Mouse (Mus musculus) cerebellum, postnatal 4 days (tissue): ENCODE measurements around the gene Abcd3.
"Not testable (repeated sequence)": the region's sequence is repeated elsewhere in the genome, so short reads cannot be mapped to it uniquely, and the experiment has no call there.

ENCODE experiments used
- DNase-seq, 2 experiments: peaks; one replicate each; pipeline ENCODE4 v3.0.0; 2022; ENCODE audit warnings: low spot score in 2 of 2, mixed read lengths in 1 of 2

Abcd3 gene

DNA sequence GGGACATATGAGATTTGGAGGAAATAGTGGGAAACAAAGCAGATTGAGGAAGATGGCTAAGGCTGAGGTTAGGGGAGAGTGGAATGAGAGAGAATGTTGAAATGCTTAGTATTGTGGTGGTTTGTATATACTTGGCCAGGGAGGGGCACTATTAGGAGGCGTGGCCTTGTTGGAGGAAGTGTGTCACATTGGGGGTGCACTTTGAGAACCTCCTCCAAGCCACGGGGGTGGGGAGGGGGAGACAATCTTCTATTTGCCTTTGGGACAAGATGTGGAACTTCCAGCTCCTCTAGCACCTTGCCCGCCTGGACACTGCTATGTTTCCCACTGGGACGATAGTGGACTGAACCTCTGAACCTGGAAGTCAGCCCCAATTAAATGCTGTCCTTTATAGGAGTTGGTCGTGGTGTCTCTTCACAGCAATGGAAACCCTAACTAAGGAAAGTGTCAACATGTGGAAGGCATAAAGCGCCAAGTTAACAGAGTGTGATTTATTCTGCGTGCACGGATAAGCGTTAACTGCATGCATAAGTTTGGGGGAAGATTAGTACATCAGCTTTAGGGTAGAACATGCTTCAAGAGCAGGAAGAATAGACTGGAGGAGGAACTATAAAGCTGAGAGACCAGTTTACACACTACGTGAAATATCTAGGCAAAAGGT is 3.8 kb upstream of the Abcd3 start:
- DNase-seq: no peak

DNA sequence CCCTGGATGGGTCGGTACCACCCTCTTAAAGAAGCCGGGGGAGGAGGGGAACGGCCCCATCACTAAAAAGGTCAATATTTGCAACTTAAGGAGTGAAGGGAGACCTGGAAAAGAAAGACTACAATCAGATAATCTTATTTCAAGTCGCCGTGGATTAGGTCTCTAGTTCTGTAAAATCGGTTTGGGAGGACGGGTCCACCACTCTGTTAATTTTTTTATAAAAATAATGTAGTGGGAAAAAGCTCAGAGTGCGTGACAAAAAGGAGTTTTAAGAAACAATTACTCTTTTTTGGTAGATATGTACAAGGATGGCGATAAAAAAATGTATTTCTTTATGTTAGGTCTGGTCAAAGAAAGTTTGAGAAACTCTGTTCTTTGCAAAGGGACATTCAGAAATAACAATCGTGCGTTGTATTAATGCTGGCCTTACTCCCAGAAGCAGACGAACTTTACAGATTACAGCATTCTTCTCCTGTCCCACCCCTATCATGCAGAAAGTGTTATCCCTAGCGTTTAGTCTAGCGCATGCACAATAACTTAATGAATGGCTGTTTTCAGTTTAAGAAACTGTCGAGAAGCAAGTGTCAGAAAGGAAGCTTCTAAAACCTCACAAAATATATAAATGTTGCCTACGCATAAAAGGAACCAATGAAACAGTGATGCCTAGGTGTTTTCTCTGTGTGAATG is 590 bp upstream of the Abcd3 start:
- DNase-seq: no peak

DNA sequence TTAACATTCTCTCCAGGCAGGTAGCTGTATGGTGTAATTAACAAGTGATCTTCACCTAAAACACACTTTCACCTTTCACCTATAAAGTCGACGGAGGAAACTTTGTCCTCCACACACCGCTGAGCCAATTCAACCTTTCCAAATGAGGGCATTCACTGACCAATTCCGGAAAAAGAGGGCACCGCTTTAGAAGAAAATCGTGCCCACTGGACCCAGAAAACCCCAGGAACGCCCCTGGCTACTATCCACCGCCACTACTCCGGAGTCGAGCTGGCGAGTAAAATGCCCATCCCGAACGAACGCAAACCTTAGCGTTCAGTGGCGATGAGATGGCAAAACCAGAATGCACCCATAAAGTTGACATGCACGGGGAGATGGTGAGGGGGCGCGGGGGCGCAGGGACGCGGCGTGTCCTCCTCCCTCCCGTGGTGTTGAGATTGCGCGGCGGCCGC is 663 bp downstream of the Abcd3 start:
- DNase-seq: no peak

DNA sequence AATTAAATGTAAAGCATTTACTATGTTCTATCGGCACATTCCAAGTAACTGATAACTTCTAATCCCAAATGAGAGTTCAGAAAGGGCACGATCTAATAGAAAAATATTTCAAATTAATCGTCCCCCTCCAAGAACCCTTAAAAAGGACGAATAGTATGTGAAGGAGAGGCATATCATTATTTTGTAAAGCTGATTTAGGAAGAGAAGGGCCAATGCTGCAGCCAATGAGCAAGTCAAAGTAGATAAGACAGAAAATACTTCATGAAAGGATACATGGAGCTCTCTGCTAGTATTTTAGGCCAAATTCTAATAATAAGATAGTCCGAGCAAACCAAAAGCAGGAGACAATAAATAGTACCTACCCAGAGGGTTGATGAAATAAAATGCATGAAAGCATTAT is 1.3 kb downstream of the Abcd3 start:
- no peak for DNase-seq

DNA sequence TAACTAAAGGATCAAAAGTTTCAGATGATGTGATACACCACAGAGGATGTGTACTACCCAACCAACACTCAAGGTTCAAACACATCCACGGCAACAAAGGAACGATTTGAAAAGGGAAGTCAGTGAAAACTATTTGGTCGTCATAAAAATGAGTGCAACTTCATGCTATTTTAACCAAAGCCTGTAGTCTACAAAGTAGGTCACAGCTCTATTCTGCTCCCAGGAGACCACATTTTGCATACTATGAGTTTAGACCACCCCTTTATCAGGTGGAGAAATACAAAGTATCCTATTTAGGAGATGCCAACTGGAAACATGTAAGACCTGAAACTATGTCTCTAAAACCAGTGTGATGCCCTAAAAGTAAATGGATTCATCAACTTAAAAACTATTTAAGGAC is 6.9 kb downstream of the Abcd3 start:
- no peak for DNase-seq

DNA sequence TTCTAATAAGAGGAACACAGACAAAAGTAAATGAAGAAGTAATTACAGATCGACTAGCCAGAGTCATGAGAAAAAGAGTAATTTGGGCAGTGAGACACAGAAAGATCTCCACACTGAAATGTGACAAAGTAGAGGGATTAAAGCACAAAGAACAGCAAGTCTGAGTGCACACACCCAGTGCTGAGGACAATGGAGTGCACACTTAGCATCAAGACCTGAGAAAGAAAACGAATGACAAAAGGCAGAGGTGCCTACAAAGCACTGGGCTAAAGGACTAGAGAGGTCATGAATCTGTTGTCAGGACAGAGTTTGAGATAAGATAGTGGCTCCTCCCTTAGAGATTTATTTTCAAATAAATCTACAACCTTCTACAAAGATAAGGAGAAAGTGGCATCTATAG is 20.9 kb downstream of the Abcd3 start:
- no peak for DNase-seq

DNA sequence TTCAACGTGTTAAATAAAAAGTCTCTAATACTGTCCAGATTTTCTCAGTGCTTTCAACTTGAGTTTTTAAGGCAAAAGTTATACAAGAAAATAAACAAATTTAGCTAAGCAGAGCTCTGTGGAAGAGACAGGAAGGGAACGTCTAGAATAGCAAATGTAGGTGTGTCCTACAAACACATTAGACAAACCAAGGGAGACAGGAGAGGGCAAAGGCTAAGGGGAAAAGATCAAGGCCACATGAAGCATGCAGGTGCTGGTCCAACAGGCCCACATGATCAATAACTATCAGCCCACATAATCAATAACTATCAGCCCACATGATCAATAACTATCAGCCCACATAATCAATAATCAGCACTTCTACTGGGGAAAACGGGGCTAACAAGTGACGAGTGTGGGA is 22.9 kb downstream of the Abcd3 start:
- DNase-seq: no peak

DNA sequence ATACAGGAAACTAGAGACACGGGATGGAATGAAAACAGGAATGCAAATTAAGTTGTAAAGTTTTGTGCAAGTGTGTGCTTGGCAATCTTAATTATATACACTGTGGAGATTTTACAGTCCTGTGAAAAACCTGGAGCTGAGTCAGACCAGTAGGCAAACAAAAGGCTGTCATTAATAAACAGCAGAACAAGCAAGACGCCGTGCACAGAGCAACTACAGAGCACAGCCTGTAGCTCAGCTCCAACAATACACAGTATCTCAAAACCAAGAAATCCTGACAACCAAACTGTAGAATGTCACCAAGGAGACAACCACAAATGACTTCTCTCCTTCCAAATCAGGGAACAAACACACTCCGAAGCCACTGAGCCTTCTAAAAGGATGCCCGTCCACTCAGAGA is 24.7 kb downstream of the Abcd3 start:
- DNase-seq: no peak

DNA sequence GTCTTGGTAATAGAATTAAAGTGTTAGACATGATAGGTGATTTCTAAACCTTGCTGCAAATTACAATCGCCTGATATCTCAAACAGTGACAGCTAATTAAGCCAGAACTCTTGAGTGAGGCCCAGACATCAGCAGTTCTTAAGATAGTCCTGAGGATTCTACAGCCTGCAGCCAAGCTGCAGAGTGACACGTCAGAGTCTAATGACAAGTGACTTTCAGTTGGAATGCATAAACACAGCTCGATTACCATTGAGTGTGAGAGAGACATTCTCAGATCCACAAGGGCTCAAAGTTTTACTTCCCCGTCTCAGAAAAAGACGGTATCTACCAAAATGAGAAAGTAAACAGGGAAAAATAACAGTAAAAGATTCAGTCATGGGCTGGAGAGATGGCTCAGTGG is 25.3 kb downstream of the Abcd3 start:
- no peak for DNase-seq

DNA sequence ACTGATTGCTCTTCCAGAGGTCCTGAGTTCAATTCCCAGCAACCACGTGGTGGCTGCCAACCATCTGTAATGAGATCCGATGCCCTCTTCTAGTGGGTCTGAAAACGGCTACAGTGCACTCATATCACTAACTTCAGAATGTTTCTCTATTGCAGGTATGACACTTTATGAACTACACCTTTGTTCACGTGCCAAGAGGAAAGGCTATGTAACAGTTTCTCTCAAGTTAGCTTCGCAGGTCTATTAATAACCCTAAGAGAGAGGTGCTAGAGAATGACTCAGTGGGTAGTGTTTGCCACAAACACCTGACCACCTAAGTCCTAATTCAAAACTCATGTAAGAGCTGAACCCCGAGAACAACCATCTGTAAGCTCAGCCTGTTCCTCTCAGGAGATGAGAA is 32.1 kb downstream of the Abcd3 start:
- DNase-seq: no peak

DNA sequence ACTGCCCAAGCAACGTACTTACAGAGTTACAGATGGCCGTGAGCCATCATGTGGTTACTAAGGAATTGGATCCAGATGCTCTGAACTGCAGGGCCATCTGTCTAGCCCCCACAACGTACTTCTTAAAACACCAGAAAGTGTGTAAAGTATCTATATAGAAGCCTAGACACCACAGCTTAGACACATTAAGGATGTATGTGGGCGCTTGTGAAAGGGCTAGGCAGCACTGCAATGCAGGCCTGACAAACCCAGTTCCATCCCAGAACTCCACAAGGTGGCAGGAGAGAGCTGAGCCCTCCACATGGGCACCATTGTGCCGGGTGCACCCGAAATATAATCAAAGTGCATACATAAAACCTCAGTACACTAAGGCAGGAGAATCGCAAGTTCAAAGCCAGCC is 37.2 kb downstream of the Abcd3 start:
- peak; percentile 24 to 48 for DNase-seq

DNA sequence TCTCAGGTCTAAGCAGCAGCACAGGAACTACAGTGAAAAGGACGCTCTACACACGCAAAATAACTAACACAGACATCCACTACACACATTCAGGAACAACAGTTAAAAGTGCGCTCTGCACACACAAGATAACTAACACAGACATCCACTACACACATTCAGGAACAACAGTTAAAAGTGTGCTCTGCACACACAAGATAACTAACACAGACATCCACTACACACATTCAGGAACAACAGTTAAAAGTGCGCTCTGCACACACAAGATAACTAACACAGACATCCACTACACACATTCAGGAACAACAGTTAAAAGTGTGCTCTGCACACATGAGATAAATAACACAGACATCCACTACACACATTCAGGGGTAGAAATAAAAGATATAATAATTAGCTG is 41.8 kb downstream of the Abcd3 start:
- not testable (repeated sequence) for DNase-seq

DNA sequence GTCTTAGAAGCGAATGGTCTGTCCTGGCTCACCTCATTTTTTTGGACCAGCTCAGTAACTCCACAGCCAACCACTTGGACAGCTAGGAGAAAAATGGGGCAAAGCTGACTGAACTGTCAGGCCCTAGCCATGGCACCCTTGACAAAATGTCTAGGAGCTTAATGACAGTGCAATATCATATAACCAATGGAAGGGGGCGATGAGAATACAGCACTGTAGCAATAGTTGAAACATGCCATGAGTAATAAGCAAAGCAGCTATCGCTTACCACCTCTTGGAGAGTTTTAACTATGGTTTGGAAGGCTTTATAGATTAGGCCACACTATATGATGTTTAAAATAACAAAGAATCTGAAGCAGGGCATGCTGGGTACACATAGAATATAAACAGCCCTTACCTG is 46.3 kb downstream of the Abcd3 start:
- no peak for DNase-seq

DNA sequence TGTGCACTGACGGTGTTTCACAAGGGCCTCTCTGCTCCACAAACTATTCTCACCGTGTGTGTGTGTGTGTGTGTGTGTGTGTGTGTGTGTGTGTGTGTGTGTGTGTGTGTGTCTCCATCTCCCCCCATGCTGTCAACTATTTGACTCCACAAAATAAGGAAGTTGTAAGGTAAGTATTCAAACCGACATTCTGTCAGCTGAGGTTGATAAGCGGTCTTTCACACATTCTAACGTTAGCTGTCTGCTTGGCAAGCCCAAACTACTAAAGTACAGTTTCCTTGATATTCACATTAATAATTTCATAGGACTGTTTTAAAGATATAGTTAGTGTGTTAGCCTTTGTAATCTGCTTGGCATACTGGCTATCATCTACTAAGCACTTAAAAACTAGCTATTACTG is 48.3 kb downstream of the Abcd3 start:
- no peak for DNase-seq

DNA sequence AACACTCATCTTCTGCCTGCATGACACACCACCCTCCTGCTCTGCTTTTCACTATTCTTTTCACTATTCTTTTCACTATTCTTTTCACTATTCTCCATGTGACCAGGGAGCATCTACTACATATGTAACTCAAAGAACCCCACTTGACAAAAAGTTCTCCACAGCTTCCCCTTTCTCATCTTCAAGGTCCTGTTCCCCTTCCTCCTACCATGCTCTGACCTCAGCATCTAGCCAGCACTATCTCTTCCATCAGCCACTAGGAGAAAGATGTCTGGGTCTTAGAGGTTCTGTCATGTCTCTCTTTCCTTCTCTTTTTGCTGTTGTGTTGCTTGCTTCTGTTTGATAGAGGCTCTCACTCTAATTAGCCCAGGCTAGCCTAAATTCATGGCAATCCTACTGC is 49.1 kb downstream of the Abcd3 start:
- no peak for DNase-seq

DNA sequence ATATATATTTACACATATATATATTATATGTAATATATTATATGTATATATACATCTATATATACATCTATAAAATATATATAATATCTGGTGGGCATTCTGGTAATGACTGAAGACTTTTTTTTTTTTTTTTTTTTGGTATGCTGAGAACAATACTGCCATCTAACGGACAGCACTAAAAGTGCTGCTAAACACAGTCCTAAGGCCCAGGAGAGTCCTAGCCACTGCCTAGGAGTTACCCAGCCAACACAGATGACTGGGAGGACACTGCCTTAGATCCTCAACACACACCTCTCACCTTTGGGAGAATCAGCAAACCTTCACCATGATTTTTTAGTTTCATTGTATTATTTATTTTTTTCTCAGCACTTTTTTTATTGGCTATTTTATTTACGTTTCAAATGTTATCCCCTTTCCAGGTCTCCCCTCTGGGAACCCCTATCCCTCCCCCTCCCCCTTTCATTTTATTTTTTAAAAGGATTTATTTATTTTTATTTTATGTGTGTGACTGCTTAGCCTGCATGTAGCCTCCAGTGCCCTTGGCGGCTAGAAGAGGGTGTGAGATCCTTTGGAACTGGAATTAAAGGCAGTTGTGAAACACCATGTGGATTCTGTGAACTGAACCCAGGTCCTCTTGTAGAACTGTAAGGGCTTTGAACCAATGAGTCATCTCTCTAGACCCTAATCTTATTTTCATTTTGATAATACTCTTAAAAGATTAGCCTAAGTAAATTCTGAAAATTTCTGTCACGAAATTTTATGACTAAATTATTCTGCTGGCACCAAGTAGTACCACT is 52.8 kb downstream of the Abcd3 start:
- DNase-seq: no peak

DNA sequence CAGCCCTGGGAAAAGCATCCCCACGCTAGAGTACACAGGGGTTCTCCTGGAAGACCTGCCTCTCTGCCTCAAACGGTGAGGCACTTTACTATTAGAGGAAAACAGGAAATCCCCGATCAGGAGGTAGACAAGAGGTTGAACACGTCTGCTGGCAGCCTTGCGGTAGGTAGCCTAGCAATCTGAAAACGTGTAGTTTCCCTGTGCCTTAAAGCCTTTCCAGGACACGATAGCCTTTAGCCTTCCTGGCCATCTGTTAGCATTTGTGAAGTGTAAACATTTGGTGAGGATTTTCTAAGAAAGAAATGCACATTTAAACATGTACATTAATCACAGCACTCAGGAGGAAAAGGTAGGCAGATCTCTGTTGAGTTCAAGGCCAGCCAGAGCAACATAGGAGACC is 56.7 kb downstream of the Abcd3 start:
- DNase-seq: no peak

DNA sequence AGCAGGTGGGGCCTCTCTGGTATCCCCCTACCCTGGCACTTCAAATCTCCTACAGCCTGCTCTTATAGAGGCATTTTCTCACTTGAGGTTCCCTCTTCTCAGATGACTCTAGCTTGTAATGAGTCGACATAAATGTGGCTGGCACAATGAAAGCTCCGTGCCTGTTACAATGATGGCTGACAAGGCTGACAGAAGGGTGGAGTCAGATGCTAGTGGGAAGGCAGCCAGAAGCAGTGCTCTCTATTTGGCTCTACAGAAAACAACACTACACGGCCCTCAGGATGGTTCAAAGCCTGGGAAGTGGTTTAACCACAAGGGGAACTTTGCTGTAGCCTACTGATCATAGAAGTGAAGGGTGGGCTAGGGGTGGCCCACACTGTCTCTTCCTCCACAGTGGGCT is 60.0 kb downstream of the Abcd3 start:
- no peak for DNase-seq

DNA sequence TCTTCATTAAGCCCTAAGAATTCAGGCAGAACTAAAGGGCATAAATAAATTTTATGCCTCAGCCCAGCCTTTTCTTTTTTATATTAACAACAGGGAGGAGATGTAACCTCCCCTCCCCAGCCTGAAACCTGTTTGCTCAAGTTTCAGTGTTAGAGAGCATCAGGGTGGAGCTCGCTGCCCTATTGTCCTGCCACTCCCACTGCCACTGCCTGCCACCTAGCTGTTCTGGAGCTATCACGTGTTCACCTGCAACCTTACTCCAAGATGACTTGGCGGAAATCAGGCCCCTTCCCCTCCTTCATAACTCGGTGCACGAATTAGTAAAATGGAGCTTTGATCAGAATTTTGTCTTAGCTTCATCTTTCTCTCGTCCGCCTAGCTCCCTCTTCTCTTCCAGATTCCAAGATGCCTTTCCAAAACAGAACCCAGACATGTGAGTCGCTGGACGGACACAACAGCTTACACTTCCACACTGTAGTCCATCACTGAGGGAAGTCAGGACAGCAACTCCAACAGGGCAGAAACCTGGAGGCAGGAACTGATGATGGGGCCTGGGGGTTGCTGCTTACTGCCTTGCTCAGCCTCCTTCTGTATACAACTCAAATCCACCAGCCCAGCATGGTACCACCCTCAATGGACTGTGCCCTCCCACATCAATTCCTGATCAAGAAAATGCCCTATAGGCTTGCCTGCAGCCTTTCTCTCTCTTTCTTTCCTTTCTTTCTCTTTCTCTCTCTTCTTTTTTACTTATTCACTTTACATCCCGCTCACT is 60.6 kb downstream of the Abcd3 start:
- not testable (repeated sequence) for DNase-seq

DNA sequence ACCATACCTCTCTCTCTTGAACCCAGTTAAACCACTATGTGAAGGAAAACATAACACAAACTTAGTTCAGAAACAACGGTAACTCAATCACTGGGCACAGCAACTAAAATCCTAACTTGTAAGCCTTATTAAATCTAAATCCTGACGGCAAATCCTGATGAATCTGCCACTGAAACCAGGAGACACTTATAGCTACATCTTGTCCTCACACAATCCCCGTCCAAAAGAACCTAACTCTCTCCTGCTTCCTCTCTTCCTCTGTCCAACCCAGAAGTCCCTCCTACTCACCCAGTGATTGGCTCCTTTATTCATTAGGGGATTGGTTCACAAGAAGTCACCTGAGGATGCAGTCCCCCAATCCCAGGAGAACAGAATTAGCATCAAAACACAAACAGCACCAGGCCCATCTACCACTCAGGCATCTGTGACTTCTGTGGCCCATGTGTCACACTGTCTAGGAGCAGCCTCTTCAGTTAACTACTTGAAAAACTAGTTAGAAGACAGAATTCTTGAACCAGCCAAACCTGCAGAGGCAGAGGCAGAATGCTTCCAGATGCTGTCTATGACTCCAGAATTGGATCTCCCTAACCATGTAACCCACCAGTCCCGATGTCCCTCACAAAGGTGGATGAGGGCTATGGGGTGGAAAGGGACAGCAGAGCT is 73.8 kb downstream of the Abcd3 start:
- not testable (repeated sequence) for DNase-seq

DNA sequence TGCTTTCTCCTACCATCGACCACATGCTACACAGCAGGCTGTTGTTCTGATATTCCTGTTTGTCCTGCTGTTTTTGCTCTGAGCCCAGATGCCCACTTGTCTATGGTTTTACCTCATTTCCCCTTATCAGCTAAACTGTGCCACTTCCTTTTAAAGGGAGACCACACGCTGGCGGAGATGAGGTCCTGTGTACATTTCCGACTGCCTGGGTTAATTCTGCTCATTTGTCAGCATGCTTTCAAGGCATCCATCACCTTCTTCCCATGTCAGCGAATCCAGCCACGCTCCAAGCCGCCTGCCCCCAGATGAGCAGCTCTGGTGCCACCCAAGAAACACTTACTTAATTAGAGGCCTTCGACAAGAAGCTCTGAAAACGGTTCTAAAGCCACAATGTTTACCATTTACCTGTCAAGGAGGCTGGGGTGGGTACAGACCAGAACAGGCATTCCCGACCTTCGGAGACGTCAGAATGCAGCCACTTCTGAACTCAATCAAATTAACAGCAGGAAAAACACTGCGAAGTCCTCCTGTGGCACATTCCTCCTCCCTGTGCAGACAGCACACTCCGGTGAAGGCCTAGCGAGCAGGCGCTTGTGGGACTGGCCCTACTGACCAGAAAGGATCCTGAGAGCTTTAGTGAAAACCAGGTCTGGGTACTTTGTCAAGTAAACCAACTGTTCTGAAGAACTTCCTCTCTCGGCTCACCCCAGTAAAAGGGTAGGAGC is 75.5 kb downstream of the Abcd3 start:
- DNase-seq: no peak
